Mouse (Mus musculus) heart, adult 2 months (tissue): Measurements from ENCODE around the gene C2cd2. TPM values are rescaled to one million over a fixed set of nuclear protein-coding genes. Genes with fewer than 3 reads are reported as not detected.
"Not testable (repeated sequence)": the region's sequence is repeated elsewhere in the genome, so short reads cannot be mapped to it uniquely, and the experiment has no call there.

Experiments
- DNase-seq, 2 experiments: peaks; one replicate each; pipeline ENCODE4 v3.0.0; 2021
- H3K27ac ChIP-seq: fragments of 200-600 bp; 2 replicates; pipeline ENCODE4 v1.8.1; 2022
- H3K27me3 ChIP-seq: fragments of 200-500 bp; 2 replicates; pipeline ENCODE4 v1.6.1; 2012; ENCODE audit warnings: mild to moderate bottlenecking, low read length, inconsistent platforms, mixed read lengths; ENCODE audit not compliant: control insufficient read depth, insufficient read depth
- H3K36me3 ChIP-seq: fragments of 200-500 bp; 2 replicates; pipeline ENCODE4 v1.6.1; 2012; ENCODE audit warnings: low read length, inconsistent platforms; ENCODE audit not compliant: control insufficient read depth, insufficient read depth
- H3K4me1 ChIP-seq: fragments of 200-500 bp; 2 replicates; pipeline ENCODE4 v1.6.1; 2011; ENCODE audit warnings: low read length; ENCODE audit not compliant: control insufficient read depth, insufficient read depth
- H3K4me3 ChIP-seq: fragments of 200-600 bp; 2 replicates; pipeline ENCODE4 v1.8.1; 2022
- H3K79me2 ChIP-seq: fragments of 200-500 bp; replicated peaks from 2 replicates; pipeline ENCODE4 v1.6.1; 2012; ENCODE audit warnings: mild to moderate bottlenecking, inconsistent platforms, low read length, moderate library complexity, mixed read lengths; ENCODE audit not compliant: control insufficient read depth, insufficient read depth
- H3K9ac ChIP-seq: fragments of 200-500 bp; 2 replicates; pipeline ENCODE4 v1.6.1; 2012; ENCODE audit warnings: low read depth, mild to moderate bottlenecking, control low read depth, inconsistent platforms, low read length, mixed read lengths
- CTCF ChIP-seq: fragments of 200-600 bp; IDR thresholded peaks from 2 replicates; pipeline ENCODE4 v1.8.1; 2022; ENCODE audit warnings: antibody characterized with exemption, mild to moderate bottlenecking, moderate library complexity
- EP300 ChIP-seq: fragments of 200-500 bp; IDR thresholded peaks from 2 replicates; pipeline ENCODE4 v1.6.1; 2011; ENCODE audit warnings: low read depth, low read length, control low read depth; ENCODE audit not compliant: insufficient read depth
- POLR2A ChIP-seq: fragments of 200-500 bp; IDR thresholded peaks from 2 replicates; pipeline ENCODE4 v1.6.1; 2011; ENCODE audit warnings: mild to moderate bottlenecking, low read depth, low read length, control low read depth; ENCODE audit not compliant: insufficient read depth
- WGBS: fragments of 180-500 bp; shearing (Covaris S2); methylation state at CpG from one replicate; pipeline ENCODE4 v1.1.7; 2018; 5-methylcytosine and 5-hydroxymethylcytosine counted together
- intact Hi-C: fragments of 180-260 bp; cut with DNase I; formaldehyde crosslinking; loops from one replicate; pipeline ENCODE4 v1.15.1; 2025
- polyA plus RNA-seq: library from polyadenylated mRNA; depleted of rRNA; stranded (reverse); fragments of >200 nt; gene quantifications from 2 replicates; pipeline ENCODE4 v1.2.3, GENCODE M21; 2012
- total RNA-seq, 2 experiments: library from RNA; stranded (reverse); gene quantifications; 2 replicates each; pipeline ENCODE4 v1.2.3; 2021

The C2cd2 gene
- total and polyA plus RNA-seq, 3 experiments = 8.2 to 26.6 (median 19.7) TPM

DNA sequence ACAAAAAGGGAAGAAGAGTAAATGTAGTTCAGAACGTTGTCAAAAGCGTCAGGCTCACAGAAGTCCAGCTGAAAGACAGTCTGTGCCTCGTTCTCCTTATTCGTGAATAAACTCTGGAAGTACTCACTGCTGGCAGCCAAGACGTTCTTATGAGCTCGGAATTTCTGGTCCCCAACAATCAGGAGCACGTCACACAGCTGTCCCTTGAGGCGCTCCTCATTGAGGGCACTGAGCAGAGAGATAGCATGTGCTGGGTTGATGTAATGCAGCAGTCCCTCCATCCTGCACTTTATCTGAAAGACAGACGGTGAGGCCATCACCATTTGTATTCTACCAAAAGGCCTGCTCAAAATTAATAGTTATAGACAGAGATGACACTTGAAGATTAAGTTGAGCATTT lies 9.6 kb downstream of the C2cd2 start:
- DNase-seq = no peak
- Histone ChIP-seq H3K36me3 (peaks cover 10% of the 10 kb centered on the region), H3K4me1 (no peaks in the 10 kb centered on the region), H3K79me2 (peaks cover 3% of the 10 kb centered on the region; the same call in 1 of the 2 replicates), H3K9ac (no peak overlapping the region), H3K27me3 (no peaks in the 10 kb centered on the region), H3K4me3 (no peak overlapping the region), H3K27ac (no peak overlapping the region)
- TF ChIP-seq CTCF (no peak), EP300 (no peak), POLR2A (no peak)
- WGBS = 75% methylated on average over 9 of the region's 9 CpGs
- intact Hi-C loops = no loop called here

DNA sequence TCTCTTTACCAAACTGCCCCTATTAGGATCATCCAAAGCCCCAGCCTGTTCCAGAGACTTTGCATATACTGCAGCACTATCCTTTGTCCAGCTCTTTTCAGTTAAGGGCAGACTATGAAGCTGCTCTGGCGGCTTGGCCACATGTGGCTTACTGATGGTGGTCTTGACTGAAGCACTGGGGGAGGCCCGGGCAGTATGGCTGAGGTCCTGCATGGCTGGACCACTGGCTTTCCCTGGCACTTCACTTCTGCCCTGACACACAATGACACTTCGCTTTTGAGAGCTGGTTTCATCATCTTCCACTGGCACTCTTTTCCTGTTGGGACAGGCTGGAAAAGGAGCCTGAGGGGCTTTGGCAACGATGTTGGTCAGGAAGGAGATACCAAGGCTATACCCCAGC lies 10.0 kb downstream of the C2cd2 start:
- Histone ChIP-seq H3K79me2 (peaks cover 3% of the 10 kb centered on the region; the same call in 1 of the 2 replicates), H3K4me3 (no peak overlapping the region), H3K36me3 (peaks cover 10% of the 10 kb centered on the region), H3K27me3 (no peaks in the 10 kb centered on the region), H3K27ac (no peak overlapping the region), H3K4me1 (no peaks in the 10 kb centered on the region), H3K9ac (no peak overlapping the region)
- TF ChIP-seq EP300 = no peak
- no peak for TF ChIP-seq POLR2A
- TF ChIP-seq CTCF = no peak
- 88% methylated on average over 4 of the region's 4 CpGs for WGBS
- no peak for DNase-seq
- intact Hi-C loops = no loop called here

DNA sequence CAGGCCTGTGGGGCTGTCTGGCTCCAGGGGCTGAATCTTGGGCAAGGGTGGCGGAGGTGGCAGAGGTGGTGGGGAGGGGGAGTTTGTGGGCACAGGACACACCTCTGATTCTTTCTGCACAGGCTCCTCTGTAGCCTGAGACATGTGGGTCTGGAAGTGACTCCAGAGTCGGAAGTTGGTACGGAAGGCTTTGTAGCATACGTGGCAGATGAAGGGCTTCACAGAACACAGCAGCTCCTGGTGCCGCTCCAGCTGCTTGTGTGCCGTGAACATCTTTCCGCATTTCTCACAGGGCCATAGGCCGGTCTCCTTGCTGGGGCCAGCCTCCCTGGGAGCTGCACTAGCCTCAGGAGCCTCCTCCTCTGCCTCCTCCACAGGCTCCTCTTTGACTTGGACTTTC lies 12.3 kb downstream of the C2cd2 start:
- Histone ChIP-seq H3K9ac (no peak overlapping the region), H3K4me3 (no peak overlapping the region), H3K4me1 (no peaks in the 10 kb centered on the region), H3K36me3 (peaks cover 3% of the 10 kb centered on the region; the same call in 1 of the 2 replicates), H3K27ac (no peak overlapping the region), H3K79me2 (no peaks in the 10 kb centered on the region), H3K27me3 (no peaks in the 10 kb centered on the region)
- no peak for DNase-seq
- TF ChIP-seq CTCF (no peak), EP300 (no peak), POLR2A (no peak)
- intact Hi-C loops = no loop called here
- 98% methylated on average over 8 of the region's 8 CpGs for WGBS

DNA sequence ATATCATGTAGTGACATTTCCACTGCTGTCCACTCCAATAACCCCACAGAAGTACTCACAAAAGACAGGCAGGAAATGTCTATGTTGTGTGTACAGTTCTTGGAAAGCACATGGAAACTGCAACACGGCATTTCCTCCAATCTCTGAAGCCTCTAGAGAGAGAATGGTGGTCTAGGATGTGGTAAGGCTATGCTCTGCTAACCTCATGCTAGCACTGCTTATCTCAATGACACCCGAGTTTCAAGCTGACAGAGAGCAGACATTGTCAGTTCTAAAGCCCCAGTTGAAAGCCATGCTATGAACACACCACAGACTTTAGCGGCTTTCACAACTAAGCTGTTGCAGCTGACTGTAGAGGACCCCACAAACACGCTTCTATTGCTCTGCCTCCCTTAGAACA lies 13.6 kb downstream of the C2cd2 start:
- H3K9ac ChIP-seq = no peak overlapping the region
- H3K27ac ChIP-seq = no peak overlapping the region
- no peaks in the 10 kb centered on the region for H3K4me1 ChIP-seq
- H3K27me3 ChIP-seq = no peaks in the 10 kb centered on the region
- H3K36me3 ChIP-seq = no peaks in the 10 kb centered on the region; the same call in 1 of the 2 replicates
- no peak for DNase-seq
- H3K4me3 ChIP-seq = no peak overlapping the region
- WGBS = 57% methylated on average over 4 of the region's 4 CpGs
- TF ChIP-seq CTCF = no peak
- TF ChIP-seq POLR2A = no peak
- TF ChIP-seq EP300 = no peak
- intact Hi-C loops = no loop called here
- H3K79me2 ChIP-seq = no peaks in the 10 kb centered on the region

DNA sequence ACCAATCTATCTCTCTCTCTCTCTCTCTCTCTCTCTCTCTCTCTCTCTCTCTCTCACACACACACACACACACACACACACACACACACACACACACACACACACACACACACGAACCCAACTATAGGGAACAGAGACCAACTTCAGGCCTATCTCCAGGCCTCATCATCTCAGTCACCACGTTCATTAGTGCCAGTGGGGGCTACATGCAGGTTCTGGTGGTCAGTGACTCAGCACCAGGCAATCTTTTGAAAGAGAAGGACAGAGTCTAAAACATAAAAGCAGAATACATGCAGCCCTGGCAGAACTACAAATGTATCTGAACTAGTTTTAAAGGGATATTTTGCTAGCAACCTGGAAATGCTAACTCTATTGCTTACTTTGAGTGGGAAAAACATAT lies 15.4 kb downstream of the C2cd2 start:
- H3K27ac ChIP-seq, H3K79me2 ChIP-seq, H3K9ac ChIP-seq, H3K4me1 ChIP-seq, DNase-seq, H3K4me3 ChIP-seq, H3K27me3 ChIP-seq, H3K36me3 ChIP-seq, intact Hi-C loops: not testable (repeated sequence)
- 78% methylated on average over 2 of the region's 2 CpGs for WGBS

DNA sequence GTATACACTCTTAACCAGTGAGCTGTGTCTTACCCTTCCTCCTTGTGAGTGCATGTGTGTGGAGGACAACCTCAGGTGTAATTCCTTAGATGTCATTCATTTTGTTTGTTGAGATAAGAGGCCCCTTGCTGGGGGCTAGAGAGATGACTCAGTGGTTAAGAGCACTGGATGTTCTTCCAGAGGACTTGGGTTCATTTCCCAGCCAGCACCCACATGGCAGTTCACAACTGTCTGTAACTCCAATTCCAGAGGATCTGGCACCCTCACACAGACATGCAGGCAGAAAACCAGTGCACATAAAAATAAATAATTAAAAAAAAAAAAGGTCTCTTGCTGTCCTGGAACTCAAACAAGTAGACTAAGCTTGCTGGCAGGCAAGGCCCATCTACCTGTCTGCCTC lies 20.6 kb downstream of the C2cd2 start:
- H3K4me3 ChIP-seq = no peak overlapping the region
- no peaks in the 10 kb centered on the region for H3K27me3 ChIP-seq
- H3K36me3 ChIP-seq = no peaks in the 10 kb centered on the region; the same call in 1 of the 2 replicates
- no peaks in the 10 kb centered on the region for H3K4me1 ChIP-seq
- no peak overlapping the region for H3K27ac ChIP-seq
- no peaks in the 10 kb centered on the region for H3K79me2 ChIP-seq
- no peak overlapping the region for H3K9ac ChIP-seq
- DNase-seq = no peak
- intact Hi-C loops = no loop called here
- TF ChIP-seq POLR2A (no peak), EP300 (no peak), CTCF (no peak)

DNA sequence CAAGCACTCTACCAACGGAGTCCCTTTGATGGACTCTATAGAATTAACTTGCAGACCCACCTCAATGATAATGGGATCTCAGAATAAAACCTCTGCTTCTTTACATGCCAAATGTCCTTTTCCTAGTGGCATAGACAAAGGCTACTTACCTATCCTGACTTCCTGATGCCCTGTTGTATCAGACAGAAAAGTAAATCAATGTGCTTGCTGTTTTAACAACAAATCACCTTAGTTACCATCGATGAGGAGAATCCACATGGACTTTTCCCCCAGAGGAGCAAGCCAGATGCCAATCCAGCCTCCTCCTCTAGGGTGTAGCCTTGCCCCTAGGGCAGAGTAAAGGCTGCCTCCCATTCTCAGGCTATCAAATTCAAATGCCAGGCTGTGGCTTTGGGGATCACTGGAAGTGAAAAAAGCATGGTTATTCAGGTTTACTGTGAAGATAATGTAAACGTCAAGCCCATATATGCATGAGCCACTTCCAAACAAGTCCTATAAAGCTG lies 21.9 kb downstream of the C2cd2 start:
- Histone ChIP-seq H3K36me3 (no peaks in the 10 kb centered on the region; the same call in 1 of the 2 replicates), H3K4me3 (no peak overlapping the region), H3K79me2 (no peaks in the 10 kb centered on the region), H3K4me1 (no peaks in the 10 kb centered on the region), H3K27ac (no peak overlapping the region), H3K27me3 (no peaks in the 10 kb centered on the region), H3K9ac (no peak overlapping the region)
- WGBS = 85% methylated on average over 3 of the region's 3 CpGs
- TF ChIP-seq EP300 = no peak
- TF ChIP-seq POLR2A = no peak
- TF ChIP-seq CTCF = no peak
- intact Hi-C loops = no loop called here
- no peak for DNase-seq
